Mouse (Mus musculus) kidney, adult 2 months (tissue): ENCODE measurements around the gene Tbc1d17. TPM values are rescaled to one million over a fixed set of nuclear protein-coding genes. Genes with fewer than 3 reads are reported as not detected.

Experiments
- DNase-seq: peaks from one replicate; pipeline ENCODE4 v3.0.0; 2021
- H3K27ac ChIP-seq: fragments of 200-500 bp; 2 replicates; pipeline ENCODE4 v1.5.1; 2012; ENCODE audit warnings: low read depth, low read length, control low read depth, inconsistent platforms; ENCODE audit not compliant: insufficient read depth
- H3K27me3 ChIP-seq: fragments of 200-500 bp; replicated peaks from 2 replicates; pipeline ENCODE4 v1.6.1; 2012; ENCODE audit warnings: mild to moderate bottlenecking, moderate library complexity, low read length, inconsistent platforms; ENCODE audit not compliant: control insufficient read depth, insufficient read depth
- H3K36me3 ChIP-seq: fragments of 200-500 bp; 2 replicates; pipeline ENCODE4 v1.6.1; 2012; ENCODE audit warnings: mild to moderate bottlenecking, moderate library complexity, low read length, inconsistent platforms; ENCODE audit not compliant: control insufficient read depth, insufficient read depth
- H3K4me1 ChIP-seq: fragments of 200-500 bp; 2 replicates; pipeline ENCODE4 v1.6.1; 2011; ENCODE audit warnings: low read length; ENCODE audit not compliant: control insufficient read depth, insufficient read depth
- H3K4me3 ChIP-seq: fragments of 200-500 bp; 2 replicates; pipeline ENCODE4 v1.5.1; 2011; ENCODE audit warnings: mild to moderate bottlenecking, low read depth, low read length, control low read depth; ENCODE audit not compliant: insufficient read depth
- CTCF ChIP-seq: fragments of 200-500 bp; conservative IDR thresholded peaks from 2 replicates; pipeline ENCODE4 v1.5.1; 2011; ENCODE audit warnings: low read depth, mild to moderate bottlenecking, control low read depth, low read length, moderate library complexity, mixed read lengths; ENCODE audit not compliant: insufficient read depth, insufficient read length
- POLR2A ChIP-seq: fragments of 200-500 bp; IDR thresholded peaks from one replicate; pipeline ENCODE4 v1.6.1; 2011; ENCODE audit warnings: low read depth, low read length, control low read depth
- WGBS: fragments of 180-500 bp; shearing (Covaris S2); methylation state at CpG from one replicate; pipeline ENCODE4 v1.1.7; 2018; 5-methylcytosine and 5-hydroxymethylcytosine counted together
- polyA plus RNA-seq: library from polyadenylated mRNA; depleted of rRNA; stranded (reverse); fragments of >200 nt; gene quantifications from 2 replicates; pipeline ENCODE4 v1.2.3, GENCODE M21; 2012; rRNA removed

Tbc1d17 gene
- polyA plus RNA-seq, 1 experiment, result 100 TPM

- H3K4me1 ChIP-seq, result 0 out of 2 replicates have a peak, but pooled peaks cover 2% of the 10 kb centered on the region
- no peaks in the 10 kb centered on the region for H3K36me3 ChIP-seq
- no peak for TF ChIP-seq CTCF
- TF ChIP-seq POLR2A, result no peak
- H3K27me3 ChIP-seq, result no peaks in the 10 kb centered on the region
- no peak for DNase-seq
- 93% methylated on average over 7 of the region's 7 CpGs for WGBS
- no peak overlapping the region for H3K4me3 ChIP-seq
- no peak overlapping the region for H3K27ac ChIP-seq
Measured at GRCm38 (mm10) chr7:44810819-44811557, 37.9 kb downstream of the Tbc1d17 start.

GRCm38 (mm10) chr7:44810365-44810764 lies 38.5 kb downstream of the Tbc1d17 start:
- Histone ChIP-seq H3K36me3 (no peaks in the 10 kb centered on the region), H3K27ac (no peak overlapping the region), H3K4me1 (0 out of 2 replicates have a peak, but pooled peaks cover 2% of the 10 kb centered on the region), H3K4me3 (no peak overlapping the region), H3K27me3 (no peaks in the 10 kb centered on the region)
- 74% methylated on average over 4 of the region's 4 CpGs for WGBS
- no peak for DNase-seq
- TF ChIP-seq POLR2A (no peak), CTCF (no peak)

GRCm38 (mm10) chr7:44809466-44809865 lies 39.4 kb downstream of the Tbc1d17 start:
- WGBS, result 92% methylated on average over 3 of the region's 3 CpGs
- H3K36me3 ChIP-seq, result no peaks in the 10 kb centered on the region
- no peak for DNase-seq
- H3K4me3 ChIP-seq, result no peak overlapping the region
- TF ChIP-seq CTCF (no peak), POLR2A (no peak)
- H3K27me3 ChIP-seq, result no peaks in the 10 kb centered on the region
- H3K27ac ChIP-seq, result no peak overlapping the region
- H3K4me1 ChIP-seq, result no peaks in the 10 kb centered on the region

GRCm38 (mm10) chr7:44808927-44809326 lies 40.0 kb downstream of the Tbc1d17 start:
- 87% methylated on average over 2 of the region's 2 CpGs for WGBS
- H3K36me3 ChIP-seq, result no peaks in the 10 kb centered on the region
- H3K4me3 ChIP-seq, result no peak overlapping the region
- no peak for DNase-seq
- no peak overlapping the region for H3K27ac ChIP-seq
- H3K4me1 ChIP-seq, result no peaks in the 10 kb centered on the region
- TF ChIP-seq CTCF, result no peak
- no peak for TF ChIP-seq POLR2A
- H3K27me3 ChIP-seq, result no peaks in the 10 kb centered on the region

- Histone ChIP-seq H3K27ac (no peak overlapping the region), H3K27me3 (no peaks in the 10 kb centered on the region), H3K4me3 (no peak overlapping the region), H3K4me1 (no peaks in the 10 kb centered on the region), H3K36me3 (no peaks in the 10 kb centered on the region)
- TF ChIP-seq CTCF (no peak), POLR2A (no peak)
- DNase-seq, result no peak
- 75% methylated on average over 6 of the region's 6 CpGs for WGBS
Measured at GRCm38 (mm10) chr7:44792781-44793180, 56.1 kb downstream of the Tbc1d17 start.

GRCm38 (mm10) chr7:44790066-44790465 lies 58.8 kb downstream of the Tbc1d17 start:
- DNase-seq, result no peak
- Histone ChIP-seq H3K36me3 (no peaks in the 10 kb centered on the region), H3K27me3 (no peaks in the 10 kb centered on the region), H3K4me3 (no peak overlapping the region), H3K27ac (no peak overlapping the region), H3K4me1 (no peaks in the 10 kb centered on the region)
- 46% methylated on average over 4 of the region's 4 CpGs for WGBS
- TF ChIP-seq POLR2A (no peak), CTCF (no peak)

GRCm38 (mm10) chr7:44789531-44789930 lies 59.3 kb downstream of the Tbc1d17 start:
- TF ChIP-seq CTCF (no peak), POLR2A (no peak)
- H3K27ac ChIP-seq, result no peak overlapping the region
- 72% methylated on average over 3 of the region's 3 CpGs for WGBS
- H3K36me3 ChIP-seq, result no peaks in the 10 kb centered on the region
- H3K27me3 ChIP-seq, result no peaks in the 10 kb centered on the region
- H3K4me3 ChIP-seq, result no peak overlapping the region
- H3K4me1 ChIP-seq, result no peaks in the 10 kb centered on the region
- DNase-seq, result no peak

Other genes starting within 250 kb of the Tbc1d17 start
- 8.5 and 12.4 TPM in 2 replicates for gene Myh14, start 178.2 kb downstream of the Tbc1d17 start, polyA plus RNA-seq
- not detected in 2 replicates for gene Izumo2, start 140.3 kb downstream of the Tbc1d17 start, polyA plus RNA-seq
- gene Vrk3, start 100.7 kb downstream of the Tbc1d17 start, polyA plus RNA-seq, result 78.9 and 93.7 TPM in 2 replicates
- 0.04 and 0.09 TPM in 2 replicates for gene Zfp473, start 98.0 kb downstream of the Tbc1d17 start, polyA plus RNA-seq
- 32.6 and 35.9 TPM in 2 replicates for gene Nup62, start 33.0 kb downstream of the Tbc1d17 start, polyA plus RNA-seq
- gene Il4i1, start 32.7 kb downstream of the Tbc1d17 start, polyA plus RNA-seq, result 1.5 and 9.7 TPM in 2 replicates
- 42.1 and 57.2 TPM in 2 replicates for gene Atf5, start 32.4 kb downstream of the Tbc1d17 start, polyA plus RNA-seq
- gene Akt1s1, start 88 bp downstream of the Tbc1d17 start, polyA plus RNA-seq, result 90.6 and 121 TPM in 2 replicates
- 44.9 and 53.4 TPM in 2 replicates for gene Pnkp, start 8.1 kb upstream of the Tbc1d17 start, polyA plus RNA-seq
- 212 and 221 TPM in 2 replicates for gene Ptov1, start 20.7 kb upstream of the Tbc1d17 start, polyA plus RNA-seq
- gene Med25, start 43.6 kb upstream of the Tbc1d17 start, polyA plus RNA-seq, result 164 and 181 TPM in 2 replicates
- 59.2 and 70.9 TPM in 2 replicates for gene Fuz, start 47.0 kb upstream of the Tbc1d17 start, polyA plus RNA-seq
- 58.0 and 70.6 TPM in 2 replicates for gene Ap2a1, start 80.4 kb upstream of the Tbc1d17 start, polyA plus RNA-seq
- 0.11 and 0.65 TPM in 2 replicates for gene Tsks, start 94.1 kb upstream of the Tbc1d17 start, polyA plus RNA-seq
- 5.6 and 8.5 TPM in 2 replicates for gene Cpt1c, start 125.8 kb upstream of the Tbc1d17 start, polyA plus RNA-seq
- 89.9 and 95.4 TPM in 2 replicates for gene Prmt1, start 137.5 kb upstream of the Tbc1d17 start, polyA plus RNA-seq
- gene Irf3, start 148.6 kb upstream of the Tbc1d17 start, polyA plus RNA-seq, result 105 and 107 TPM in 2 replicates
- gene Bcl2l12, start 149.6 kb upstream of the Tbc1d17 start, polyA plus RNA-seq, result 20.0 and 21.4 TPM in 2 replicates
- 38.8 and 41.1 TPM in 2 replicates for gene Scaf1, start 167.3 kb upstream of the Tbc1d17 start, polyA plus RNA-seq
- gene Rras, start 168.9 kb upstream of the Tbc1d17 start, polyA plus RNA-seq, result 82.3 and 84.1 TPM in 2 replicates
- gene Prr12, start 203.8 kb upstream of the Tbc1d17 start, polyA plus RNA-seq, result 7.1 and 9.1 TPM in 2 replicates
- gene Nosip, start 213.3 kb upstream of the Tbc1d17 start, polyA plus RNA-seq, result 60.4 and 67.6 TPM in 2 replicates
- gene Prrg2, start 213.6 kb upstream of the Tbc1d17 start, polyA plus RNA-seq, result 80.9 and 95.4 TPM in 2 replicates
- gene Rcn3, start 243.1 kb upstream of the Tbc1d17 start, polyA plus RNA-seq, result 67.0 and 68.7 TPM in 2 replicates